Mouse (Mus musculus): ENCODE data around the gene Btg1.

Btg1 gene

DNA sequence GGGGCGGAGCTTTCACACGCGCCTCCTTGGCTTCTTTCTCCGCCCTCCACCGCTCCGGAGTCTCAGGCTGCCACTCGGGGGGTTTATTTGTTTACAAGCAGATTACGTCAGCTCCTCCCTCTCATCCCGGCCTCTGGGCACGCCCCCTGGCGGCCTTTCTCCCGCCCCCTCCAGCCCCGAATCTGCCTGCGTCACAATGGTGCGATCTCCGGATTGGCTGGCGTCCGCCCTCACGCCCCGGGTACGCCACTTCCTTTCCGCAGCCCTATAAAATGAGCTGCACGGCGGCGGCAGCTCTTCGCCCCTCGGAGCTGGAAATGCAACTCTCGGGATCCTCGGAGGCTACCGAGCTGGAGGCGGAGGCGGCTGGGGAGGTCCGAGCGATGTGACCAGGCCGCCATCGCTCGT is at the start of gene Btg1:
Btg1 (plus strand) TSS at position 298 of the 408 bp plus-strand sequence.
- DNase-seq (ENCODE audit: low spot score in 2 of 2), result peak; percentile 98 to 99

DNA sequence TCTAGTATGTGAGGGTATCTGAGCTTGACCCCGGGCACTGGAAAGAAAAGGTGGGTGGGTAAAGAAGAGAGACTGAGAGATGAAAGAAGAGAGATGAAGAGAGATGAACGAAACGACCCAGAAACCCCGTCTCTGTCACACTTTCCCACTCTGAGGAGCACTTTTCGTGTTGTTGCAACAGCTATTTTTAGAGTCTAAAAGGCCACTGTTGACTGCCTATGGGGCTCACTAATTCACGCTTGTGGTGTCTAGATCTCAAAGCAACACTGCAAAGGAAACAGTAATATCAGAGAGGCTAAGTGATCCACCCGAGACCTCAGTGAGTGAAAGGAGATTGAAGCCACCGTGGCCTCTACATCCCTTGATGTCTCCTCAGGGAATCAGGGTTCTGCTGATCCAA is 47.3 kb upstream of the Btg1 start:
- DNase-seq (ENCODE audit: low spot score in 2 of 2), result no peak

DNA sequence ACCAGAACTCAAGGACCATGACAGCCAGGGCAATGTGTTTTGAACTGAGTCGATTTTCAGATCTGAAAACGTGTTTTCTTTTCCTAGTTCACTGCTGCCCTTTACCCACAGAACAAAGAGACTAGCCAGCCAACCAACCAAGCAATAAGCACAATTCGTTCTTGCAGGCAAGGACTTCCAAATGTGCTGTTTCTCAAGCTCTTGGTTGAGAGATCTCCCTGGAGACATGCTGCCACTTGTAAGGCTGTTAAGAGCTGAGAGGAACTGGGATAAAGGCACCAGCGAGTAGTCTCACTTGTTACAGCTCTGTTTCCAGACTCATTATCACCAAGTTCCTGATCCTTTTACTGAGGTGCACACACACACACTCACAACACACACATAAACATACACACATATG is 45.6 kb upstream of the Btg1 start:
- DNase-seq (ENCODE audit: low spot score in 2 of 2), result no peak

DNA sequence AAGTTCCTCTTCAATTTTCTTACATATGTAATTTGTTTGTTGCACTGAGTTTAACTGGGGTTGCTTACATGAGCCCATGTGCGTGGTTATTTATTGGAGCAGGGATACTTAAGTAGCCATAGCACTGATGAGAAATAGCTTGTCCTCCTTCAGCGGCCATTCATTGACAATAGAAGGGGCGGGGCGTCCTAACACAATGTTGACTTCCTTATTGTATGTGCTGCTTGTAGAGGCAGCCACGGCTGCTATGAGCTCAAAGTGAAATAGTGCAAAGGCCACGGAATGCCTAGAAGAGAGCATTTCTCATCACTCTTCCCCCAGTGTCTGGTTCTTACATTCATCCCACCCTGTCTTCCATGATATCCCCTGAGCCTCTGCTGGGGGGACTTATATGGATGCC is 42.0 kb upstream of the Btg1 start:
- no peak for DNase-seq (ENCODE audit: low spot score in 2 of 2)

DNA sequence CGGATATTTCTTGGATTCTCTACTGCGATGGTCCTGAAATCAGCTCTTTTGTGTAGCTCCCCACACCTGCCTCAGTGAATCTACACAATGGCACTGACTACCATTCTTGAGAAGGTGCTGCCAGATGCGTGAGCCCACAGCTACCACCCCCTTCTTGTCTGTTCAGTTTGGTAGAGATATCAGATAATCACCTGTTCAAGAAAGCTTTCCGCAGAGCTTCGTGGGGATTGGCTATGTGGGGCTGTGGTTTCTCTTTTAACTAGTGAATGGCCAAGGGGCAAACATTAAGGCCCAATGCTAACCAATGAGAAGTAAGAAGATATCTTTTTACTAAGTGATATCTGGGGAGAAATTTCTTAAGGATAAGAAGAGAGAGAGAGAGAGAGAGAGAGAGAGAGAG is 41.5 kb upstream of the Btg1 start:
- DNase-seq (ENCODE audit: low spot score in 2 of 2), result no peak

DNA sequence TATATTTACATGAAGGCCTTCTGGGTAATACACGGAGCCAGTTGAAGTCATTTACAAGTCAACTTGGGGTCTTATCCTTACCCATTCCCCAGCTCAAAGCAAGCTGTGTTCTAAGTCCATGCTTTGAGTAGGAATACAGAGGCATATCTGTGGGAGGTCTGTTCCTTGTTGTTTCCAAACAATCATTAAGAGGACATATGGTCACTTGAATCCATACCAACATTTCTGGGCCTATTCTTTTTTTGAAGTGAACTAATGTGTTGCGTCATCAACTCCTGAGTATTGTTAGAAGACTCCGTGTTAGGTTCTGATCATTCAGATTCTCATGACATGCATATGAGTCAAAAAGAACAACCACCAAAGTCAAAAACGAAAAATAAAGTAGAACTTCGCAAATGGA is 37.9 kb upstream of the Btg1 start:
- no peak for DNase-seq (ENCODE audit: low spot score in 2 of 2)

DNA sequence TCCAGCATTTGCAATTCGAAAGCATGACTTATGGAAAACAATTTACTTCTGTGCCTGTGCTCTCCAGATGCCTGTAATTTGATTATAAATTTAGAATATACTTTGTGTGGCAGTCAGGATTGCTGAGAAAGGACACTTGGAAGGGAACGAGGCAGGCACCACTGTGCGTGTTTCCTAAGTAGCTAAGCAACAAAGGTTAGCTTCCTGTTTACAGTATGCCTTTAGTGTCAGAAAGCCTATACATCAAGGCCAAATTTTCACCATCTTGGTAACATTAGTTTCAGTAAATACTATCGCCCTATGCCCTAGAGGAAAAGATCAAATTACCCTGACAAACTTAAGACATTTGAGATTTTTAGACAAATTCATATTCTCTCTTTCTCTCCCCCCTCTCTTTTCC is 37.4 kb upstream of the Btg1 start:
- DNase-seq (ENCODE audit: low spot score in 2 of 2), result no peak

DNA sequence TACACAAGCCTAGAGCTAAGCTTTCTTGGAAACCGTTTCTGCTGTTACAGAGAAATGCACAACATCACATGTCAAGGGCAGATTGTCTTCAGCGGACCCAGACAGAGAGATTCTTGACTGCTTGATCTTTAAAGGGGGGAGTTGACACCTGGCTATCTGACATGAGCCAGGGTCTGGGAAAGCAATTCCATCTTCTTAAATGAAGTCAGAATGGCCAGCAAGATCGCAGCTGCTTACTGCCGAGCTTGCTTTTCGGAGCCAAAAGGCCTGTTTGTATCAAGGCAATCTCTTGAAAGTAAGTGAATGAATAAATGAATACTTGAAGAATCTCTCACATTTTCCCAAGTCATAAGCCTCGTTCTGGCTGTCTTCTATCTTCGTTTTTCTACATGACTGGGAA is 36.6 kb upstream of the Btg1 start:
- no peak for DNase-seq (ENCODE audit: low spot score in 2 of 2)

DNA sequence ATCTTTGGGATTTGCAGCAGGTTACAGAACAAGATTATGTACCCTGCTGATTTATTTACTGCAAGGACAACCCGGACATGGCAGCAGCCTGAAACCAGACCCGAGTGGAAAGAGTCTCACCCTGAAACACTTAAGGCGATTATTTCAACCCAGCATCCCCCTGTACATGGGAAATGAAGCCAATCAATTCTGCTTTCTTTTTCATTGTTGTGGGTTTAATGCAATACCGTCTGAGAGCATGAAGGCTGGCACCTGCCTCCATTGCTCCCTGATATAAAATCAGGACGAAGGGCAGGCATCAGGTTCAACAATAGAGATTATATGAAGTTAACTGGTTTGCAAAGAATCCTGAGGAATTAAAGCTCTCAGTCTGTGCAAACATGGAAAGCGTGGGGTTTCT is 35.6 kb upstream of the Btg1 start:
- DNase-seq (ENCODE audit: low spot score in 2 of 2), result no peak

DNA sequence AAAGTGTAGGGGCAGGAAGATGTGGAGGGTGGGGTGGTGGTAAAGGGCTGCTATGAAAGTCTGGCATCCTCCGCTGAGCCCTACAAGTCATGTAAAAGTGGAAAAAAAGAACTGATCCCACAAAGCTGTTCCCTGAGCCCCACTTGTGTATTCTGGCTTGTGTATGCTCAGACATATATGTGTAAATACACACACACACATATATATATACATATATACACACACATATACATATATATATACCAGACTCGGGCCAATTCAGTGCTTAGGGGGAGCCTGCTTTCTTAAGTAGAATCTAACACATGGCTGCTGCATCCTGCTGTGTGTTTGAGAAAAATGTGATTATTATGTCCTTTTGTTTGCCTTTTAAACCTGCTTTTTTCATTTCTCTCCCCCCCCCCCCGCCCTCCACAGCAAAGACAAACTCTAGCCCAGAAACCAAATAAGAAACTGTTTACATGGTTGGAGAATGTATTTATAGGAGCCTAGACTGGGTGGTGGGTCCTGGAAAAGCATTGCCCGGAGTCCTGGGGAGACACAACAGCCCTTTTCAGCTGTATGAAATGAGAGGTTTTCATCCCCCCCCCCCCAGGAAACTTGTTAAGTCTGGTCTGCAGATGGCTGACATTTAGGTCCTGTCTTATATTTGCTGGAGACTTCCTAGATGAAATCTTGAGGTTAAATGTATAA is 30.5 kb upstream of the Btg1 start:
- DNase-seq (ENCODE audit: low spot score in 2 of 2), result no peak

DNA sequence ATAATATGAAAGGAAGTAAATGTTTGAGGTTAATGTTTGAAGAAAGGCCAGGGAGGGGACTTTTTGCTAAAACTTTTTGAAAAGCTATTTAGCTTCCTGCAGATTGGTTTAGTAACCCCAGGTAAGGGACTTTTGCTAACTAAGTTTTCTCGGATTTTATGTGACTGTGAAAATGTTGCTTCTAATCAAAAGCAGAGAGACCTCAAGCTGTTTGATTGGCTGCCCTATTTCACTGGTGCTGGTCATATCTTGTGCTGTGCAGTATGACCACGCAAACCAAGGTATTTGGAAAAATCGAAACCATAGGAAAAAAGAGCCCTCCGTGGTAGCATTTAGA is 30.0 kb upstream of the Btg1 start:
- DNase-seq (ENCODE audit: low spot score in 2 of 2), result no peak

DNA sequence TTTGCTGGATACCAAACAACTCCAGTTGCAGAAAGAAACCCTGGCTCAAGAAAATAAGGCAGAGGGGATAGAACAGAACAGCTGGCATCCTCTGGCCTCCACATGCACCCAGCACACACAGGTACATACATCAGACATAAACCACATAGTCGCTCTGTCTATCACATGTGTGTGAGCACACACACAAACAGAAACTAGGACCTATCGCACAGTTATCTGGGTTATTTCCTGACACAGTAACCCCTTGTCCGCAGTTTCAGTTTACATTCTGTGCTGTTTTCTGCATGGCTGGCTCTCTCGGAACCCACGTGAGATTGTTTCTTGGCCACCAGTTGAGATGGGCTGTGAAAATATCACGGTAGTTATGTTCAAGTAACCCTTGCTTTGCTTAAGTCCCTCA is 28.6 kb upstream of the Btg1 start:
- DNase-seq (ENCODE audit: low spot score in 2 of 2), result no peak

DNA sequence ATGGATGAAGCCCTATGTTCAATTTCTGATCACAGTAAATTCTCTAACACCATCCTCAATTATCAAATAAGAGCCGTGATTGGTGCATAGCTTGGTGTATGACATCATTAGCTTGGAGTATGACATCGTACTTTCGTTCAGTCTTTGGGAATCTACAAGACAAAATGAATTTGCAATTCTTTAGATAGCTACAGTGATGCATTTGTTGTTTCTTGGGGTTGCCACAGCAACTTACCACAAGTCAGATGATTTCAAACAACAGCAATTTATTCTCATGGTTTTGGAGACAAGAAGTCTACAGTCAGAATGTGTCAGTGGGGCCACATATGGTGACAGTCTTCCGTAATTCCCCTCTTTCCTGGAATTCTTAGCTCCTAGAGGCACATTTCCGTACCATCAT is 27.0 kb upstream of the Btg1 start:
- DNase-seq (ENCODE audit: low spot score in 2 of 2), result no peak

DNA sequence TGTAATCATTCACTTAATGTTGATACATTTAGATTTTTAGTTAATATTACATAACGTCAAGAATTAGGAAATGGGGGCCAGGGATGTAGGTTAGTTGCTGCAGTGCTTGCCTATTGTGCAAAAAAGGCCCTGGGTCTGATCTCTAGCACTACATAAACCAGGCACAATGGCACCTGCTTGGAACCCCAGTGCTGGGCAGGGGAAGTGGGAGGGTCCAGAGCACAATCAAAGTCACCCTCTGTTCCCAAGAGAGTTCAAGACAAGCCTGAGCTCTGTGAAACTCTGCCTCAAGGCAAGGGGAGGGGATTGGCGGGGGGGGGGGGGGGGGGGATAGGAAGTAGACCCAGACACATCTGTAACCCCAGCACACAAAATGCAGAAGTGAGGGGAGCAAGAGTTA is 24.7 kb upstream of the Btg1 start:
- no peak for DNase-seq (ENCODE audit: low spot score in 2 of 2)

DNA sequence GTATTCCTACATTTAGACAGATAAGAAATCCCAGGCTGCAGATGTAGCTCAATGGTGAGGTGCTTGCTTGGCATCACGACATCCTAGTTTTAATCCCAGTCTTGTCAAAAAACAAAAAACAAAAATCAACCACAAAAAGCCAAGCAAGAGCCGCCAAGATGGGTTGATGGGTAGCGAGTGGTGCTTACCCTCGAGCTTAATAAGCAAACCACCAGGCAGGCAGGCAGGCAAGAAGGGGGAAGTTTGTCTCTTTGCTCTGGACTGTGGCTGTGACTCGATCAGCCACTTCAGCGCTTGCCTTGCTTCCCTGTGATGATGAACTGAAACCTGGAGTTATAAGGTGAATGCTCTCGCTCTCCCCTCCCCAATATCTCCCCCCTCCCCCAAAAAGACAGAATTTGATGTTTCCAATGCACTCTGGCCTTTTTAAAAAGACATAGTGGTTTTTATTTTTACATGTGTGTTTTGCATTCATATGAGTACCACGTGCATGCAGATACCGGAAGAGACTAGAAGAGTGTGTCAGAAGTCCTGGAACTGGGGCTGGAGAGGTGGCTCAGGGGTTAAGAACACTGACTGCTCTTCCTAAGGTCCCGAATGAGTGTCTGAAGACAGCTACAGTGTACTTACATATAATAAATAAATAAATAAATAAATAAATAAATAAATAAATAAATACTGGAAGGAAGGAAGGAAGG is 21.2 kb upstream of the Btg1 start:
- DNase-seq (ENCODE audit: low spot score in 2 of 2), result no peak

DNA sequence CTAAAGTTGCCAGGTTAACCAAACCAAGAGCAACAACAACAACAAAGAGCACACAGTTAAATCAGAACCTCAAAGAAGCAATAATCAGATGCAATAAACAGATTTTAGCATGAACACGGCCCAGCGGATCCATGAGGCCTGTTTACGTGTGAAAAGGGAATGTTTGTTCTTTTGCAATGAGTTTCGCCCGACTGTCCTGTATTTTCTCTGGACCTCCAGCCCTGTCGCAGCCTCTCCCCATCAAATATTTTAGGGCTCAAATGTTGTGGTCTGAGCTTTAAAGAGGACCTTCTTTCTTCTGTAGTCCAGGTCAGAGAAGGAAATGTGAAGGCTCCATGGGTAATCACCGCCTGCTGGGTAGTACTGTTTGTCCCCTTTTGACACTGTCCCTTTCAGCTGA is 20.4 kb upstream of the Btg1 start:
- DNase-seq (ENCODE audit: low spot score in 2 of 2), result no peak

DNA sequence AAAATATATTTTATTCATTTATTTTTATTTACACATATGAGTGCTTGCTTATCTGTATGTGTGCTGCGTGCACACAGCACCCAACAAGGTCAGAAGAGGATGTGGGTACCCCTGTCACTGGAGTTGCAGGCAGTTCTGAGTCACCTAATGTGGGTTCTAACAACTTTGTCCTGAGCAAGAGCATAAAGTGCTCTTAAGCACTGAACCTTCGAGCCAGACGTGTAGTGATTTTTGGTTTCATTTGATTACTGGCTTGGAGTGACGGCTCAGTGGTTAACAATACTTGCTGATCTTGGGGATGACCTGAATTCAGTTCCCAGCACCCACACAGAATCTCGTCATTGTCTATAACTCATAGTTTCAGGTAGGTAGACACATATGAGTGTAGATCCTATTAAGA is 17.2 kb upstream of the Btg1 start:
- no peak for DNase-seq (ENCODE audit: low spot score in 2 of 2)

DNA sequence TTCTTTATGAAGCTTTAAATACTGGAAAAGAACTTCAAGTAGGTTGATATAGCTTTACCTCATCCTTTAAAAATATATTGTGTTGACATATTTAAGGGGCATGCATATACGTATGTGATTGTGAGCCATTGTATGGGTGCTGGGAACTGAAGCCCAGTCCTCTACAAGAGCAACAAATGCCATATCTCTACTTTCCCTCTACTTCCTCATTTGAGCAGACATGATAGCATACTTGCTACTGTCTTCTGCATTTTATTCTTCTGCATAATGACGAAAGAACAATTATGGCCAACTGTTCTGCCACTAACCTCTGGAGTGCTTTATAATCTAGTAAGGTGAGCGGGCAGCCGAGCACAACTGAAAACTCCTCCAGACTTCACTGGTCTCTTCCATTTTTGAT is 15.1 kb upstream of the Btg1 start:
- DNase-seq (ENCODE audit: low spot score in 2 of 2), result no peak

DNA sequence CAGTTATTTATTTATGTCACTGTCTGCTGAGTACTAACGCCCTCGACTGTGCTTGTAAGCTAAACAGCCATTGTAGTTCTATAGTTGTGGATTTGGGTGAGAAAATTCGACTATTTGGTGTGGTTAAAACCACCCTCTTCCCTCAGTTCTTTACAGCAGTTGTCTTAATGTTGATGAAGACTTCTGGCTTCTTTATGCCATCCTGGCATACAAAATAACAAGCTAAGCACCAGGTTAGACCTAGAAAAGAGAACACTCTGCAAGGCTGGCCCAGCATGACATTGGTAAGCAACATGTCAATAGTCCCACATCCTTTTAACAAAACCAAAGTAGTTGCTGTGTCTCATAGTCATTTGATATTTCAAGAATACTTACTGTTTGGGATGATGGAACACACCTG is 14.5 kb upstream of the Btg1 start:
- DNase-seq (ENCODE audit: low spot score in 2 of 2), result no peak

DNA sequence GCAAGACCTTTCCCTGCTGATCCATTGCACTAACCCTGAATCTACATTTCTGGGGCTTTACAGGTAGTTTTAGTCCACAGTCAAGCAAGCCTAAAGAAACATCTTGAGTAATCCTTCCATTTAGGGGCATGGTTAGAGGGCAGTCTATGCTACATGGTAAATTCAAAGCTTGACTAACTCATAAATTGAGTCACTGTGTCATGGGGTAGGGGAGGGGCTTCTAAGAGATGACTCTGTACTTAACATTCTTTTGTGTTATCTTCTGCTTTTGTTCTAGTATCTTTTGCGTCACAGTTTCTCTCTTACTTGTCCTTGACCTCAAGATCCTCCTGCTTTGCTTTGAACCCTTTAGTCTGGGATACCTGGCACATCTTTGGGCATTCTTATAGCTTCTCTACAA is 11.6 kb upstream of the Btg1 start:
- no peak for DNase-seq (ENCODE audit: low spot score in 2 of 2)

DNA sequence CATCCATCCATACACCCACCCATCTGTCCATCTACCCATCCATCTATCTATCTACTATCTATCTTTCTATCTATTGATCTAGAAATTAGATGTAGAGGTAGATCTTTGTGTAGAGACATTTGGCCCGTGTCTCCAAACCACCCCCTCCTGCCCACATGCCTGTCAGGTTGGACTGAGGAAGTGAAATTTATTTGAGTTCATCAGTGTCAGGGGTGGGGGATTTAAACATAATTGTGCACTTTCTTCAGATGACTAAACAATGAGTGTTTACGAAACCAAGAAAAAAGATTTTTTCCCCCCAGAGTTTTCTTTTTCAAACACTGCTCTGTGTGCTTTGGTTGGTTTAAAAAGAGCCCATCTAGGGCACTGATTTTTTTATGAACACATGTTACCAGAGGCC is 10.9 kb upstream of the Btg1 start:
- no peak for DNase-seq (ENCODE audit: low spot score in 2 of 2)

DNA sequence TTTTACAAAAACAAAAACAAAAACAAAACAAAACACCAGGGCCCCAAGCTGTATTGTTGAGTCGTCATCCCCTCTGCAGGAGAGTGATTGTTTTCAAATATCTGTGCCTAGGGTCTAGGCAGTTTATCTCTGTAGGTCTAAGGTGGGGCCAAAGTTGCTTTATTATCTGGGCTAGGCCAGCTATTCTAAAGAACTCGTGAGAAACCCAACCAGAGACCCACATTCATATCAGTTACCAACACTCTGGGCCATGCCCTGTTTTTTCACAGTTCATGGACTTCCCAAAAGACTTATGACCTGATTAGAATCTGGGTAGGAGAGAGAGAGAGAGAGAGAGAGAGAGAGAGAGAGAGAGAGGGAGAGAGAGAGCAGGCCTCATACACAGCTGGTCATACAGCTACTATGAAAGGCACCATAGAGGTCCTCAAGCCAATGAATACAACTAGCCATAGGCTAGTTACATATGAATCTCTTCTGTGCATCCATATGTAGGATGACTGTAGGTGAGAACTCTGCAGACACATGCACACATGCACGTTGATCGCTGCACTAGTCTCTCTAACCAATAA is 9.1 kb upstream of the Btg1 start:
- DNase-seq (ENCODE audit: low spot score in 2 of 2), result no peak

Measured in left cerebral cortex, adult 9 months (tissue).